Mouse (Mus musculus) heart, postnatal 4 days (tissue): ENCODE data around the gene Sec13. TPM values are rescaled to one million over a fixed set of nuclear protein-coding genes. Genes with fewer than 3 reads are reported as not detected.
"Not testable (repeated sequence)": the region's sequence is repeated elsewhere in the genome, so short reads cannot be mapped to it uniquely, and the experiment has no call there.

Experiments used
- DNase-seq: peaks from one replicate; pipeline ENCODE4 v3.0.0; 2021
- total RNA-seq, 2 experiments: library from RNA; stranded (reverse); gene quantifications; 2 replicates each; pipeline ENCODE4 v1.2.3; 2021

Sec13 gene
- 100 to 1,000 TPM; 123 to 125 TPM for total RNA-seq

- DNase-seq = peak; percentile 92
Observed at GRCm38 (mm10) chr6:113740236-113741217, at the start of gene Sec13. Sec13 (minus strand) TSS chr6:113740743.

- no peak for DNase-seq
Observed at GRCm38 (mm10) chr6:113787459-113787968, 47.0 kb upstream of the Sec13 start.

GRCm38 (mm10) chr6:113785658-113786057 lies 45.1 kb upstream of the Sec13 start:
- DNase-seq = no peak

GRCm38 (mm10) chr6:113778229-113778753 lies 37.7 kb upstream of the Sec13 start:
- no peak for DNase-seq

- no peak for DNase-seq
Observed at GRCm38 (mm10) chr6:113768804-113769203, 28.3 kb upstream of the Sec13 start.

- peak; percentile 70 for DNase-seq
Observed at GRCm38 (mm10) chr6:113761644-113762043, 21.1 kb upstream of the Sec13 start.

- no peak for DNase-seq
Observed at GRCm38 (mm10) chr6:113749119-113749685, 8.7 kb upstream of the Sec13 start.

- no peak for DNase-seq
Observed at GRCm38 (mm10) chr6:113748351-113748750, 7.8 kb upstream of the Sec13 start.

GRCm38 (mm10) chr6:113747284-113747683 lies 6.7 kb upstream of the Sec13 start:
- no peak for DNase-seq

GRCm38 (mm10) chr6:113745117-113745516 lies 4.6 kb upstream of the Sec13 start:
- DNase-seq = no peak

- no peak for DNase-seq
Observed at GRCm38 (mm10) chr6:113743111-113743510, 2.6 kb upstream of the Sec13 start.

GRCm38 (mm10) chr6:113742321-113742720 lies 1.8 kb upstream of the Sec13 start:
- no peak for DNase-seq

- DNase-seq = no peak
Observed at GRCm38 (mm10) chr6:113741425-113741824, 882 bp upstream of the Sec13 start.

- no peak for DNase-seq
Observed at GRCm38 (mm10) chr6:113737318-113738046, 3.1 kb downstream of the Sec13 start.

GRCm38 (mm10) chr6:113731296-113731695 lies 9.2 kb downstream of the Sec13 start:
- DNase-seq = no peak

- DNase-seq = no peak
Observed at GRCm38 (mm10) chr6:113728181-113728580, 12.4 kb downstream of the Sec13 start.

- no peak for DNase-seq
Observed at GRCm38 (mm10) chr6:113721061-113721460, 19.5 kb downstream of the Sec13 start.

GRCm38 (mm10) chr6:113719878-113720277 lies 20.7 kb downstream of the Sec13 start, which contains the start of gene Ghrl:
Ghrl (minus strand) TSS chr6:113719880.
- DNase-seq = no peak

GRCm38 (mm10) chr6:113717541-113717940 lies 23.0 kb downstream of the Sec13 start:
- DNase-seq = no peak

- no peak for DNase-seq
Observed at GRCm38 (mm10) chr6:113714797-113715196, 25.7 kb downstream of the Sec13 start.

- no peak for DNase-seq
Observed at GRCm38 (mm10) chr6:113714276-113714675, 26.3 kb downstream of the Sec13 start.

GRCm38 (mm10) chr6:113713389-113713788 lies 27.2 kb downstream of the Sec13 start:
- DNase-seq = not testable (repeated sequence)
